Mouse (Mus musculus) kidney, adult 2 months (tissue): ENCODE measurements around the gene Galnt6. TPM values are rescaled to one million over a fixed set of nuclear protein-coding genes. Genes with fewer than 3 reads are reported as not detected.

ENCODE experiments used
- DNase-seq: peaks from one replicate; pipeline ENCODE4 v3.0.0; 2021
- H3K27ac ChIP-seq: fragments of 200-500 bp; 2 replicates; pipeline ENCODE4 v1.5.1; 2012; ENCODE audit warnings: low read depth, low read length, control low read depth, inconsistent platforms; ENCODE audit not compliant: insufficient read depth
- H3K27me3 ChIP-seq: fragments of 200-500 bp; replicated peaks from 2 replicates; pipeline ENCODE4 v1.6.1; 2012; ENCODE audit warnings: mild to moderate bottlenecking, moderate library complexity, low read length, inconsistent platforms; ENCODE audit not compliant: control insufficient read depth, insufficient read depth
- H3K36me3 ChIP-seq: fragments of 200-500 bp; 2 replicates; pipeline ENCODE4 v1.6.1; 2012; ENCODE audit warnings: mild to moderate bottlenecking, moderate library complexity, low read length, inconsistent platforms; ENCODE audit not compliant: control insufficient read depth, insufficient read depth
- H3K4me1 ChIP-seq: fragments of 200-500 bp; 2 replicates; pipeline ENCODE4 v1.6.1; 2011; ENCODE audit warnings: low read length; ENCODE audit not compliant: control insufficient read depth, insufficient read depth
- H3K4me3 ChIP-seq: fragments of 200-500 bp; 2 replicates; pipeline ENCODE4 v1.5.1; 2011; ENCODE audit warnings: mild to moderate bottlenecking, low read depth, low read length, control low read depth; ENCODE audit not compliant: insufficient read depth
- CTCF ChIP-seq: fragments of 200-500 bp; conservative IDR thresholded peaks from 2 replicates; pipeline ENCODE4 v1.5.1; 2011; ENCODE audit warnings: low read depth, mild to moderate bottlenecking, control low read depth, low read length, moderate library complexity, mixed read lengths; ENCODE audit not compliant: insufficient read depth, insufficient read length
- POLR2A ChIP-seq: fragments of 200-500 bp; IDR thresholded peaks from one replicate; pipeline ENCODE4 v1.6.1; 2011; ENCODE audit warnings: low read depth, low read length, control low read depth
- WGBS: fragments of 180-500 bp; shearing (Covaris S2); methylation state at CpG from one replicate; pipeline ENCODE4 v1.1.7; 2018; 5-methylcytosine and 5-hydroxymethylcytosine counted together
- polyA plus RNA-seq: library from polyadenylated mRNA; depleted of rRNA; stranded (reverse); fragments of >200 nt; gene quantifications from 2 replicates; pipeline ENCODE4 v1.2.3, GENCODE M21; 2012

Gene Galnt6
- polyA plus RNA-seq, 1 experiment, result 1.2 TPM

DNA sequence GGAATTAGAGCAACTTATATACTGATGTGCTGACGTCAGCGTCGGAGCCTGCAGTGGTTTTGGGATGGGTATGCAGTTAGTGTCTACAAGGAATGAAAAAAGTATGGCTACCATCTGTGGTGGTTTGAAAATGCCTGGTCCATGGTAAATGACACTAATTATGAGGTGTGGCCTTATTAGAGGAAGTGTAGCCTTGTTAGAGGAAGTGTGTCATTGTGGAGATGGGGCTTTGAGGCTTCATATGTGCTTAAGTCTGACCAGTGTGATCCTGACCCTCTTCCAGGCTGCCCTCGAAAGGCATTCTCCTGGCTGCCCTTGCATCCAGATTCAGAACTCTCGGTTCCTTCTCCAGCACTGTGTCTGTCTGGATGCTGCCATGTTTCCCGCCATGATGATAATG, 14.1 kb upstream of the Galnt6 start:
- Histone ChIP-seq H3K27ac (no peak overlapping the region), H3K36me3 (no peaks in the 10 kb centered on the region), H3K4me3 (no peak overlapping the region), H3K27me3 (no peaks in the 10 kb centered on the region), H3K4me1 (peaks cover 3% of the 10 kb centered on the region; the same call in 1 of the 2 replicates)
- WGBS, result 87% methylated on average over 6 of the region's 6 CpGs
- DNase-seq, result no peak
- TF ChIP-seq CTCF (no peak), POLR2A (no peak)

DNA sequence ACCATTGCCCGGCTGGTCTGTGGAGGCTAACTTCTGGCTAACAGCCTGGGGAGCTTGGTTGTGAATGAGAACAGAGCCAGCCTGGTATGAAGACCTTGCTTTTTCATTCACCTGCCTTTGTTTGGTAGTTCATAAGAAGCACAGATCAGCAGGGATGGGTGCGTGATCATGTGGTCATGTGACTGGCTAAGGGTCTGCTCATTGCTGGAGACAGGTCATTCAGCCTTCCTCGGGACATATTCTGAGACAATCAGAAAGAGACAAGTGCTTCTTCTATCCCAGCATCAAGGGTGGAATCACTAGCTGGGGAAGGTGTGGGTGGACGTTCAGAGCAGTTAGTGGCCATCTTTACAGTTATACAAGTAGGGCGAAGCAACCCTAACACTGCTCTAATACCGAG, 10.3 kb upstream of the Galnt6 start:
- H3K4me1 ChIP-seq, result no peaks in the 10 kb centered on the region
- DNase-seq, result no peak
- WGBS, result 82% methylated on average over 6 of the region's 6 CpGs
- no peak overlapping the region for H3K27ac ChIP-seq
- TF ChIP-seq POLR2A (no peak), CTCF (no peak)
- H3K36me3 ChIP-seq, result no peaks in the 10 kb centered on the region
- H3K27me3 ChIP-seq, result no peaks in the 10 kb centered on the region
- H3K4me3 ChIP-seq, result no peak overlapping the region

DNA sequence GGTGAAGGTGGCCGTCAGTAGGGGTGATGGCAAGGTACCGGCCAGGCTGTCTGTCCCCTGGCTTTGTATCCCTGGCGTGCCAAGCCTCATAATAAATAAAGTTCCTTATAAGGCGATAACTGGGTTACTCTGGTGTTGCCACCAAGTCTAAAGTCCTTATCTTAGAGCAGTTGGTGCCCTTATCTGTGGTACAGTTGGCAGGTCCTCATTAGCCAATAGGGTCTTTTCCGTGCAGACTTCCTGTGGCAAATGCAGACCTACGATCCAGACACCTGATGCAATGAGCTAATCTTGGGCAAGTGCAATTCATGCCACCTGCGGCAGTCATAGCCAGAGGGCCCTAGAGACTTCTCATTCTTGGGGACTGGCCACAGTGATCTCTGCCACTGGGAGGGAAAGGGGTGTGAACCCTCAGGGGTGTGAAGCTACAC, 9.2 kb upstream of the Galnt6 start:
- no peak for TF ChIP-seq CTCF
- no peak for TF ChIP-seq POLR2A
- 86% methylated on average over 7 of the region's 7 CpGs for WGBS
- H3K27ac ChIP-seq, result no peak overlapping the region

DNA sequence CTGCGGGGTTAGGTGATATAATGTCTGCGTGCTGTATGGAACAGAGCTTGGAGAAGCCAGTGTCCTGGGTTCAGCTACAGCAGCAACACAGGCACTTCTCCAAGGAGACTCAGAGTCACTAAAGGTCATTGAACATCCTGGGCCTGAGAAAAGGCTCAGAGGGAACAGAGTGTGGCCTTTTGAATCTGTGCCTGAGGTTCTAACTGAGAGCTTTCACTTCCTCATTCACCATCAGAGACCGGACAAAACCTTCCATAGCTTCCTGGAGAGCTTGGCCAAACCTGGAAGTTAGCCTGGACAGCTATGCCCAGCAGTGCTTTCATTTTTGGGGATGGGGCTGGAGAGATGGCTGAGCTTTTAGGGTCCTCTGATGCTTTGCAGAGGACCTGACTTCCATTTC, 8.5 kb upstream of the Galnt6 start:
- Histone ChIP-seq H3K36me3 (no peaks in the 10 kb centered on the region), H3K27ac (no peak overlapping the region), H3K4me1 (no peaks in the 10 kb centered on the region), H3K27me3 (no peaks in the 10 kb centered on the region), H3K4me3 (no peak overlapping the region)
- TF ChIP-seq CTCF (no peak), POLR2A (no peak)
- DNase-seq, result no peak
- 85% methylated on average over 3 of the region's 3 CpGs for WGBS

More for the DNA sequence above, 9.2 kb upstream of the Galnt6 start:
- H3K36me3 ChIP-seq, result no peaks in the 10 kb centered on the region
- no peaks in the 10 kb centered on the region for H3K27me3 ChIP-seq
- DNase-seq, result no peak
- no peaks in the 10 kb centered on the region for H3K4me1 ChIP-seq
- H3K4me3 ChIP-seq, result no peak overlapping the region

DNA sequence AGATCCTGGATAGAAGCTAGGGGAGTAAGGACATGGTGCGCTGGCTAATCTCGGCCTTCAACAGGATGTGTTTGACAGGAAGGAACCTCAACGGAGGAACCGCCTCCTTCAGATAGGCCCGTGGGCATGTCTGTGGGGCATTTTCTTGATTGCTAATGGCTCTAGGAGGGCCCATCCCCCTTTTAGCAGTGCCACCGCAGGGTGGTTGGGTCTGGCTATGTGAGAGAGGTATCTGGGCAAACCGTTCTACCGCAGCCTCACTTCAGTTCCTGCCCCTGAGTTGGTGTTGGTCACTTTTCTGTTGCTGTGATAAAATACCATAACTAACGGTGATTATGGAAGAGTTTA, 6.8 kb upstream of the Galnt6 start:
- H3K4me3 ChIP-seq, result no peak overlapping the region
- WGBS, result 80% methylated on average over 9 of the region's 9 CpGs
- DNase-seq, result no peak

DNA sequence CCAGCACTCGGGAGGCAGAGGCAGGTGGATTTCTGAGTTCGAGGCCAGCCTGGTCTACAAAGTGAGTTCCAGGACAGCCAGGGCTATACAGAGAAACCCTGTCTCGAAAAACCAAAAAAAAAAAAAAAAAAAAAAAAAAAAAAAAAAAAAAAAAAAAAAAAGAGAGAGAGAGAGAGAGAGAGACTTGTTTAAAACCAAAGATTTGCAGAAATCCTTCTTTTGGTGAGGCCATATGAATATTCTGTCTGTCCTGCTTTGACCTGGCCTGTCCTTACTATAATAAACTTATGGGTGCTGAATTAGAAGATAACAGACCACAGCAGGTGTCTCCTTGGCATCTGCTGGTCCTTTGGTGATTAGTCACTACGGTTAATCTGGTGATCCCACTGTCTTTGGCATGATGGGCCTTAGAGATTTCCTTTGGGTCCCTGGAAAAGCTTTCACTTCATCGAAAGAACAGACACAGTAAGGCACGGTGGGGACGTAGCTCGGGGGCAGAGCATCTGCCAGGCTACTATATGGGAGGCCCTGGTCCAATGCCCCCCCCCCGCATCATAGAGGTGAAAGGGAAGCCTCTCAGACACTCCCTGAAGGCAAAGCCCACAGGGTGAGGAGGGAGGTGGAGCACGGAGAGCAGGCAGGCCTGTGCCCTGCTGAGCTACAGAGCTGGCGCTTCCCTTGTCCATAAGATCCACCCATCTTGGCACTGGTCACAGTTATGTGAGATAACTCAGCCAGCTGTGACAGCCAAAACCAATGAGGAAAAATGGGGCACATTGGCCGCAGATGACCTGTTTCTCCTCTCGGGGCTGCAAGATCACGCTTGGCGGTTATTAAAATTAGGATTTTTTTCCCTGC, 6.1 kb upstream of the Galnt6 start:
- no peaks in the 10 kb centered on the region for H3K36me3 ChIP-seq
- H3K4me3 ChIP-seq, result no peak overlapping the region
- no peak overlapping the region for H3K27ac ChIP-seq
- no peaks in the 10 kb centered on the region for H3K27me3 ChIP-seq
- no peak for DNase-seq
- H3K4me1 ChIP-seq, result no peaks in the 10 kb centered on the region
- 85% methylated on average over 14 of the region's 15 CpGs for WGBS
- no peak for TF ChIP-seq CTCF
- TF ChIP-seq POLR2A, result no peak

More for the DNA sequence above, 6.8 kb upstream of the Galnt6 start:
- Histone ChIP-seq H3K4me1 (no peaks in the 10 kb centered on the region), H3K36me3 (no peaks in the 10 kb centered on the region), H3K27ac (no peak overlapping the region), H3K27me3 (no peaks in the 10 kb centered on the region)
- TF ChIP-seq POLR2A, result no peak
- no peak for TF ChIP-seq CTCF

DNA sequence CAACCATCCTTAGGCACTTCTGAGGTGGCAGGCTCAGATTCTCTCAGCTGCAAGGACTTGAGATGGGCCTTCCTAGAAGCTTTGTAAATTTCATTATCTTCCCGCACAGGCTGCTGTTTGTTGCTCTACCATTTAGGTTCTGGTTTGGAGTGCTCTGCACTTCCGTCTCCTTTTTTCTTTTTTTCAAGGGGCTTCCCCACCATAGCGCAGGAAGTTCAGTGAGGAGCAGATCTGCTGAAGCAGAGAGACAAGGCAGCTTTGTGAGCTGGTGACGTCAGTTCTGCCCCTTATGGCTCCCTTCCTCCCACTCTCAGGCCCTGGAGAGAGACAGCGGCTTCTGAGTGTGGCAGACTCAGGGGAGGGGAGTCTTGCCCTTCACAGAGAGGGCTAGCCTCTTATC, 3.4 kb upstream of the Galnt6 start:
- 65% methylated on average over 5 of the region's 5 CpGs for WGBS
- H3K27ac ChIP-seq, result no peak overlapping the region
- TF ChIP-seq CTCF (no peak), POLR2A (no peak)
- H3K36me3 ChIP-seq, result no peaks in the 10 kb centered on the region
- no peak overlapping the region for H3K4me3 ChIP-seq
- DNase-seq, result no peak
- H3K27me3 ChIP-seq, result 0 out of 2 replicates have a peak, but pooled peaks cover 2% of the 10 kb centered on the region
- no peaks in the 10 kb centered on the region for H3K4me1 ChIP-seq
